Mouse (Mus musculus) embryonic fibroblast, embryonic 13.5 days (primary cell): ENCODE measurements around the gene Gipc1. TPM values are rescaled to one million over a fixed set of nuclear protein-coding genes. Genes with fewer than 3 reads are reported as not detected.

Source experiments
- H3K27ac ChIP-seq: 2 replicates; pipeline ENCODE4 v1.5.1; 2012; ENCODE audit warnings: low read length, control low read depth, inconsistent platforms; ENCODE audit not compliant: insufficient read depth
- H3K4me1 ChIP-seq: 2 replicates; pipeline ENCODE4 v1.6.1; 2011; ENCODE audit warnings: low read length; ENCODE audit not compliant: control insufficient read depth, insufficient read depth
- H3K4me3 ChIP-seq: 2 replicates; pipeline ENCODE4 v1.5.1; 2011; ENCODE audit warnings: mild to moderate bottlenecking, control low read depth, low read length; ENCODE audit not compliant: insufficient read depth
- CTCF ChIP-seq: IDR thresholded peaks from 2 replicates; pipeline ENCODE4 v1.5.1; 2011; ENCODE audit warnings: mild to moderate bottlenecking, control low read depth, low read length, moderate library complexity, borderline replicate concordance; ENCODE audit not compliant: insufficient read depth
- POLR2A ChIP-seq: IDR thresholded peaks from 2 replicates; pipeline ENCODE4 v1.6.1; 2011; ENCODE audit warnings: low read depth, mild to moderate bottlenecking, control low read depth, low read length, moderate library complexity
- polyA plus RNA-seq: library from polyadenylated mRNA; stranded (reverse); fragments of >200 nt; gene quantifications from 2 replicates; pipeline ENCODE4 v1.2.4, GENCODE M21; 2011; ENCODE audit warnings: low read depth; ENCODE audit not compliant: missing spikeins, insufficient read length

Gene Gipc1
- polyA plus RNA-seq, 1 experiment = 47.4 TPM

DNA sequence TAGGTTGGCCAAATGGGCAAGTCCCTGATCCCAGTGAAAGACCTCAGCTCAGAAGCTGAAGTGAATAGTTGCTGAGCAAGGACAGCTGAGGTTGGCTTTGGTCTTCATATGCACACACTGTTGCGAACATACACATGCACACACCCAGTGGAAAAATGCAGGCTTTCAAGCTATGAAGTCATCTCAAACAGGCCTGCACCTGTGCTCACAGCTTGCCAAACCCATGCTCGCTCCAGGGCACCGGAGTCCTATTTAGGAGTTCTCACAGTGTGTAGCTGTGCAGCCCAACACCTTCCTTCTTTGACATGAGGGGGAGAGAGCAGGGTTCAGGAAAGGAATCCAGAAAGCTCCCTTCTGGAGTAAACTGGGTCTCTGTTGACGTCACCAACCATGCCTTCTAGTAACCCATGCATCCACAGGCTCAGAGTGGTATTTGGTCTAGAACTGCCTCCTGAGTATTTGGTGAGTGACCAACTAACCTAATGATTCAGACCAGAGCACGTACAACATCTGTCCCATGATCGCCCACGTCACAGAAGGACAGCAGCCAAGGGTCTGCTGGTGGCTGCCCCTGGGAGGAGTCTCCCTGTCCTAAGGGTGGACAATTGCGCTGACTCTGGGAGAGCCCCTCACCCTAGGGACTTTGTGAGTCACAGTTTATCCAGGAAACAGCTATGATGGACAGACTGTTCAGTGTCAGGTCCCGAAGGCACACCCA, 32.8 kb upstream of the Gipc1 start:
- Histone ChIP-seq H3K27ac (no peak overlapping the region), H3K4me1 (no peaks in the 10 kb centered on the region), H3K4me3 (no peak overlapping the region)
- no peak for TF ChIP-seq CTCF
- no peak for TF ChIP-seq POLR2A

DNA sequence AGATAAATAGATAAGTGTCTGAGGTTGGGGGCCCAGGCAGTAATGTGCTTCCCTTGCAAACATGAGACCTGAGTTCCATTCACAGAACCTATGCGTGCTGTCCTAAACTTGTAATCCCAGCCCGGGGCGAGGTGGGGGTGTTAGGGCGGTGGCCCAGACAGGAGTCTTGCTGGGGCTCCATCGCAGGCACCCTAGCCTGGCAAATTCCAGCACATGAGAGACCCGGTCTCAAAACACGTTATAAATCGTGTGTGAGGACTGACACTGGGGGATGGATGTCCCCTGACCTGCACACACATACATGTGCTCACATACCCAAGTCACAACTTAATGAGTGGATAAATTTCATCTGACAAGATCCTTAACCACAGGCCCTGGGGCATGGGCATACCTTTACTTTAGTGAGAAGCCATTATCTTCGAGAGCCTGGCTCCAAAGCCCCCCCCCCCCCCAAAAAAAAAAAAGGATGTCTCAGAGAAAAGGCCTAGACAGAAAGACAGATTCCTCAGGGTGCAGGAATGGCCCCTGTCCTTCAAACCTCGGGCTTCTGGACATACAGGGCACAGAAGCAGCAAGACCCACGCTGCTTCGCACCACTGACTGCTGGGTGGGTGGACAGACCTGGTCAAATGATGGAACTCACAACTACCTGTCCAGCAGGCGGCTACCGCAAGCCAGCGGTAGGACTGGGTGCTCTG, 30.6 kb upstream of the Gipc1 start:
- peak overlapping the region; percentile 4; the same call in 1 of the 2 replicates for H3K4me3 ChIP-seq
- H3K4me1 ChIP-seq = no peaks in the 10 kb centered on the region
- H3K27ac ChIP-seq = no peak overlapping the region
- no peak for TF ChIP-seq POLR2A
- TF ChIP-seq CTCF = no peak

DNA sequence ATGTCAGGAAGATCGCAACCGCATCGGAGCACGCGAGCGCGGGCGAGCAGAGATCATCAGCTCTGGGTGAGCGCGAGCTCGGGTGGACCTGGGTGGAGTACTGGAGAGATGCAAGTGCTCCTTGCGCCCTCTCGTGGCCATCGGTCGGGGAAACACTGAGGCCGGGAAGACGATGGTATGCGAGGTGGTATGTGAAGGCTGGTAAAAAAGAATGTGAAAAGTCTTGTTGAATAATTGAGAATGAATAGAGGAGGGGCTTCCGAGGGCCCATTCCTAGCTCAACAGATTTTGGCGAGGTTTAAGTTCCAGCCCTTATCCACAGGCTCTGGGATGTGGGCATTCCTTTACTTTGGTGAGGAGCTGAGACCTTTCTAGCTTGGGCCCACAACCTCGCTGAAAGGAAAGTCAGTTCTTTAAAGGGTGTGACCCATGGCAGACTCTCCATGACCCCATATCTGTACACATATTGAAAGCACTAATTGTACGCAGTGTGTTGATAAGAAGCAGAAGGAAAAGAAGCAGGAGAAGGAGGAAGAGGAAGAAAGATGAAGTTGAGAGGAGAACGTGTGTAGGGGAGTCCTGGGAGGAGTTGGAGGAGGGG, 30.0 kb upstream of the Gipc1 start:
- no peak overlapping the region for H3K27ac ChIP-seq
- no peaks in the 10 kb centered on the region for H3K4me1 ChIP-seq
- H3K4me3 ChIP-seq = peak overlapping the region; percentile 4; the same call in 1 of the 2 replicates
- TF ChIP-seq POLR2A (no peak), CTCF (peak; percentile 97)

DNA sequence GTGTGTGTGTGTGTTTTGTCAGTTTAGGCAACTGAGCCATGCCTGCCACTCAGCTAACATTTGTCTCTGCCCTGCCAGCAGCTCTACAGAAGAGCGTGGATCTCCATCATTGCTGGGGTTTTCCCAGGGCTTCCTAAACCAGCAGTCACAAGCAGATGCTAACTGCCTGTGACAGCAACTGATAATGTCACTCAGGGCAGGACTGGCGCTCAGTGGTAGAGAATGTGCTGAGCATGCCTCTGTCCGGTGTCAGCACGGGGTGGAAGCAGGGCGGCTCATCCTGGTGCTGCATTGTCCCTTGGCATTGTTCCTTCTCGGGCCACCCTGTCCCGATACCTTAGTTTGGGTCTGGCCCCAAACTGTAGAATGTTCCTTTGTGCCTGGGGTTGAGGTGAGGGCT, 28.9 kb upstream of the Gipc1 start:
- no peak overlapping the region for H3K4me3 ChIP-seq
- no peak for TF ChIP-seq POLR2A
- no peak for TF ChIP-seq CTCF
- H3K4me1 ChIP-seq = no peaks in the 10 kb centered on the region
- H3K27ac ChIP-seq = no peak overlapping the region

DNA sequence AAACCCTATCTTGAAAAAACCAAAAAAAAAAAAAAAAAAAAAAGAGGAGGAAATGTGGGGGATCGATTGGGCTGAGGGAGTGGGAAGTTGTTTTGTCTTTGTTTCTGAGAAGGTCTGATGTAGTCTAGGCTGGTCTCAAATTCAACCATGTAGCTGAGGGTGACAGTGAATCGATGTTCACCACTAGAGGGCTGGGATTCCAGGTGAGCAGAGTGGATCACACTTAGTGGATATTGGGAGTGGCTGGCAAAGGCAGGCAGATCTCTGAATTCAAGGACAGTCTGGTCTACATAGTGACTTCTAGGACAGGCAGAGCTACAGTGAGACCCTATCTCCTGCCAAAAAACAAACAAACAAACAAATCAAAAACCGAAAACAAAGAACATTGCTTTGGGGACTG, 27.7 kb upstream of the Gipc1 start:
- TF ChIP-seq POLR2A (no peak), CTCF (peak; percentile 46; the same call in 1 of the 2 replicates)
- H3K27ac ChIP-seq = no peak overlapping the region
- no peak overlapping the region for H3K4me3 ChIP-seq
- H3K4me1 ChIP-seq = no peaks in the 10 kb centered on the region

DNA sequence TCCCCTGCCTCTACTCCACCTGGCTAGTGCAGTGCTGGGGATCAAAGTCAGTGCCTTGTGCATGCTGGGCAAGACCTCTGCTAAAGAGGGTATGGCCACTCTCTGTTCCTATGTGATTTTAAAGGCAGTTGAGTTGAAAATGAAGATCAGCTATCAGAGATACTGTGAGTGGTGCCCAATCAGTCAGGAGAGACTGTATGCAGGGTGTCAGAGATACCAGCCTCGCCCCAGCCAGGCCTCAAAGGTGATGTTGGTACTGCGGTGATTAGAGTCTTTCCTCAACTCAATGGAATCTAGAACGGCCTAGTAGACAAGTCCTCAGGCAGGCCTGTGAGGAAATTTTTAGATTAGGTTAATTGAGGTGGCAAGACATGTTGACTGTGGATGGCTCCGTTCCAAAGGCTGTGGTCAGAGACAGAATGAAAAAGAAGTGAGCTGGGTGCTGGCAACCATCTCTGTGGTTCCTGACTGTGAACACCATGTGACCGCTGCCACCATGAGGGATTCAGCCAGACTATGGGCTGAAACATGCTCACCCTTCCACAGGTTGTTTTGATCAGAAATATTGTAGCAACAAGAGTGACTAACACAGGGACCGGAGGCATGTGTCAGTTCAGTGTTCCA, 26.7 kb upstream of the Gipc1 start:
- no peaks in the 10 kb centered on the region for H3K4me1 ChIP-seq
- H3K27ac ChIP-seq = no peak overlapping the region
- no peak overlapping the region for H3K4me3 ChIP-seq
- TF ChIP-seq CTCF = no peak
- TF ChIP-seq POLR2A = no peak

DNA sequence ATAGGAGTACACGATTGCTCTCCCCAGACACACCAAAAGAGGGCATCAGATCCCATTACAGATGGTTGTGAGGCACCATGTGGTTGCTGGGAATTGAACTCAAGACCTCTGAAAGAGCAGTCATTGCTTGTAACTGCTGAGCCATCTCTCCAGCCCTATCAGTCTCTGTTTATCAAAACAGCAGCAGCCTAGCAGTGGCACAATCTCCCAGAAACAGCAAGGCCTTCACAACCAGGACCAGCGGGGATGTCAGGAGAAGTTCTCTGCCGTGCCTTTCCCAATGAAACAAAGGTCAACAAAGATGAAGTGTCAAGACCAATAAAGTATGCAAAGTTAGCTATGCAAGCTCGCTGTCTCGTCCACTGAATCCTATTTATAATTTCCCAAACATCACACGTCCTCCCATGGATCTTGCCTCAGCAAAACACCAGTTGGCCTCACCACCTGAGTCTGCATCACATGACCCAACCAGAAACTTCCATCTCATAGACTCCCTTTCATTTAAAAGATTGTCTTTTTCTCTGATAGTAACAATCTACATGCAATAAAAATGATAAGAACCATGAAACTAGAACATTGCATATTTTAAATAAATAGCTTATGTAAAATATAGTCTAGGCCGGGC, 20.3 kb upstream of the Gipc1 start:
- H3K27ac ChIP-seq = no peak overlapping the region
- H3K4me3 ChIP-seq = no peak overlapping the region
- TF ChIP-seq CTCF = no peak
- no peak for TF ChIP-seq POLR2A
- no peaks in the 10 kb centered on the region for H3K4me1 ChIP-seq

DNA sequence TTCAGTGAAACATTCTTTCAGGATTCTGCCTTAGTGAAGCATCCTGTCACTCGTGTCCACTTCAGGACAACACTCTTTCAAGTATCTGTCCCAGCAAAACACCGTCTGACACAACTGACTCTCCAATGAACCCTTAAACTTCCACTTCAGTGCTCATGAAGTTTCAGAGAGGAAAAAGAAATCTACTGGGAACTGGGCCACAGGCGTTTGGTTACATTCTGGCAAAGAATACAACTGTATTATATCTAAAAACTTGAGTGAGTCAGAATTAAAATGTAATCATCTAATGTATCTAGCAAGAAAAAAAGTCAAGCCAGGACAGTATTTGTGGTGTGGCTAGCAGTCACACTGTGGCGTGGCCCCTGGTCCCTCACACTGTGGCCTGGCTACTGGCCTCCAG, 13.6 kb upstream of the Gipc1 start:
- H3K4me3 ChIP-seq = no peak overlapping the region
- no peaks in the 10 kb centered on the region for H3K4me1 ChIP-seq
- H3K27ac ChIP-seq = no peak overlapping the region
- TF ChIP-seq POLR2A (no peak), CTCF (no peak)

DNA sequence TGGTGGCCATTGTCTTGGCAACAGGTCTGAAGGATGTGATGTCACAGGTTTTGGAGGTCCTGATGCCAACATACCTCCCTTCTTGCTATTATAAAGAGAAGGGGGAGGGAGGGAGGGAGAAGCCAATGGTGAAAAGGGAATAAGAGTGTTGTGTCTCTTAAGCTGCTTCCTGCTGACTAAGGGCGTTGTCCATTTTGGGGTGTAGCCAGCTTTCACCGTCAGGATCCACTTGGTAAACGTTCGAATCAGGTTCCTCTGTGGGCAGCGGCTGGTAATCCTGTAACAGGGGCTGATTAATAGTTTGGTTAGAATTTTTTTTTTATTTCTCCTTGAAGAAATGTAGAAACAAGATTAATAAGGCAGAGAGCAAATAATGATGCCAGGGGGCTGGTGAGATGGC, 12.8 kb upstream of the Gipc1 start:
- H3K4me3 ChIP-seq = no peak overlapping the region
- no peak for TF ChIP-seq POLR2A
- TF ChIP-seq CTCF = no peak
- no peaks in the 10 kb centered on the region for H3K4me1 ChIP-seq
- no peak overlapping the region for H3K27ac ChIP-seq

DNA sequence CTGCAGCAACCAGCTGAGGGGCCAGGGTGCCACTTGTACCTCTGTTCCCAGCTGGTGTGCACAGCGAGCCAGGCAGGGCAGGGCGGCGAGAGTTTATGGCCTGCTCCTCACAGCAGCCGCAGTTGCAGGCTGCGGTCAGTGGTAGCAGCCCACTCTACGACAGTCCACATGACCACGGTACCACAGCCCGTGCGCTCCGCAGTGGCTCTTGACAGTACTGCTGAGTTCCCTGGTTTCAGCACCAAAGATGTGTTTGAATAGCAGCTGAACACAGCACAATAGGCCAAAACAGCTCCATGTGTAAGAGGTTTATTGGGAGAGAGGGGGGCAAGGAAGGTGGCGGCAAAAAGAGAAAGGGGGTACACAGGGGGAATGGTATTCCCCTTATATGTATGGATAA, 5.0 kb upstream of the Gipc1 start:
- Histone ChIP-seq H3K27ac (no peak overlapping the region), H3K4me3 (no peak overlapping the region)
- TF ChIP-seq CTCF (no peak), POLR2A (no peak)

More for the DNA sequence above, 5.0 kb upstream of the Gipc1 start:
- H3K4me1 ChIP-seq = no peaks in the 10 kb centered on the region
